Mouse (Mus musculus): ENCODE data around the gene Gpr88. TPM values are rescaled to one million over a fixed set of nuclear protein-coding genes. Genes with fewer than 3 reads are reported as not detected.
A peak's percentile ranks its signal among the peaks of the same experiment; 100 is the strongest.

Gpr88 gene
- polyA plus RNA-seq, 1 experiment, result 94.6 TPM

DNA sequence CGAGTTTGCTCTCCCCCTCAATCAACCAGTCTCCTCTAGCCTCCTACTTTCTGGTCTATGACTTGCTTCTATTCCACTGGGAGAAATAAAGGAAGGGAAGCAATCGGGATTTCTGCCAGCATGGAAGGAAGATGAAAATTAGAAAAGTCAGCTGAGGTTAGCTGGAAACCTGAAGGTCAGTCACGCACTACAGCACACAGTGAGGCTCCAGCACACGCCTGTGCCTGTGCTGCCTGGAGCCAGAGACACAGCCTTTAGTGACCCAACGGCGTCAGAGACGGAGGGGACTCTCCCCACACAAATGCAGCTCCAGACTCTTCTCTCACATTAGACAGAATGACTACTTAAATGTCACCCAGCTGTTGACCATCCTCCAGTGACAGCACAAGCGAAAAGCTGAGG is 42.6 kb downstream of the Gpr88 start:
- peaks cover 2% of the 10 kb centered on the region; the same call in 1 of the 2 replicates for H3K4me1 ChIP-seq (ENCODE audit: control insufficient read depth, insufficient read depth, low read length)
- no peak overlapping the region for H3K4me3 ChIP-seq (ENCODE audit: insufficient read depth, low read length)
- no peak overlapping the region for H3K27ac ChIP-seq (ENCODE audit: insufficient read depth, low read length)
- TF ChIP-seq CTCF (IDR thresholded peaks at IDR 0.05; ENCODE audit: extremely low read depth, insufficient read depth, low read length) (no peak), POLR2A (IDR thresholded peaks at IDR 0.05; ENCODE audit: extremely low read depth, insufficient read depth, low read length) (no peak)

- no peak overlapping the region for H3K27ac ChIP-seq (ENCODE audit: insufficient read depth, low read length)
Measured at GRCm38 (mm10) chr3:116209214-116209613, 44.1 kb downstream of the Gpr88 start.

GRCm38 (mm10) chr3:116206306-116206834 is 46.9 kb downstream of the Gpr88 start:
- TF ChIP-seq POLR2A (IDR thresholded peaks at IDR 0.05; ENCODE audit: extremely low read depth, insufficient read depth, low read length) (no peak), CTCF (IDR thresholded peaks at IDR 0.05; ENCODE audit: extremely low read depth, insufficient read depth, low read length) (no peak)
- peaks cover 3% of the 10 kb centered on the region; the same call in 1 of the 2 replicates for H3K4me1 ChIP-seq (ENCODE audit: control insufficient read depth, insufficient read depth, low read length)
- no peak overlapping the region for H3K4me3 ChIP-seq (ENCODE audit: insufficient read depth, low read length)
- no peak overlapping the region for H3K27ac ChIP-seq (ENCODE audit: insufficient read depth, low read length)

More at GRCm38 (mm10) chr3:116209214-116209613, 44.1 kb downstream of the Gpr88 start:
- Histone ChIP-seq H3K4me3 (ENCODE audit: insufficient read depth, low read length) (no peak overlapping the region), H3K4me1 (ENCODE audit: control insufficient read depth, insufficient read depth, low read length) (peaks cover 3% of the 10 kb centered on the region; the same call in 1 of the 2 replicates)
- TF ChIP-seq POLR2A (IDR thresholded peaks at IDR 0.05; ENCODE audit: extremely low read depth, insufficient read depth, low read length) (no peak), CTCF (IDR thresholded peaks at IDR 0.05; ENCODE audit: extremely low read depth, insufficient read depth, low read length) (peak; percentile 23; the same call in 1 of the 2 replicates)

DNA sequence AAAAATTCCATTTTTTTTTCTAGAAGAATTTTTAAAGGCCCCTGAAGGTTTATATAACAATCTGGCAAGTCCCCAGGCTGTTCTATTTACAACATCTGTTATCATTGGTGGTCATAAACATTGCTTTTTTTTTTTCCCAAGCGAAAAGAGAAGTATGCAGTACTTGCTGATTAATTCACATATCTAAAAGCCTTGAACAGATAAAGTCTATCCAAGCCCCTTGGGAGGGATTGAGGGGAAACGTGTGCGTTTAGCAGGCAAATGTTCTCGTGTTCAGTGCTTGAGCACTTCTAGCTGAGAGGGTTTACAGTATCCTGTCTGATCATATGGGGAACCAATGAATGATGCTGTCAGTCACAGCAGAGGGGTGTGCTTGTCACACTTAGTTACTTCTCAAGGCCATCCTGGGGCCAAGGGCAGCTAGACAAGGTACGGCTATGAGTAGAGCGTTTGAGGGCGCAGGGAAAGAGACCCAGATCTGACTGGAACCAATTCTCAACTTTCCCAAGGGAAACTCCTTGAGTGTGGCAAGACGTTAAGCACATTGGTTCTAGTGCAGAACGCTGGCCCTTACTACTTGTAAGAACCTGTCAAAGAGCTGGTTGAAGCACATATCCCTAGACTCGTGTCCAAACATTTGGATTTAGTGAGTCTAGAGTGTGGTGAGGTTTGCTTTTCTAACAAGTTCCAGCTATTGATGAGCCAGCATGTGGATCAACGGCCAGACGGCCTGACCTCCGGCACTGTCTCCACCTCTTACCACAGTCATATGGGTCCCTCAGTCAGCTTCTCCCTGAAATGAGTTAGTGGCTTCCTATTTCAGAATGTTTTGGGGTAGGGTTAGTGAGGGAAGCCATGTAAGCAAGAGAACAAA is 47.7 kb downstream of the Gpr88 start:
- Histone ChIP-seq H3K4me3 (ENCODE audit: insufficient read depth, low read length) (no peak overlapping the region), H3K4me1 (ENCODE audit: control insufficient read depth, insufficient read depth, low read length) (peaks cover 3% of the 10 kb centered on the region; the same call in 1 of the 2 replicates), H3K27ac (ENCODE audit: insufficient read depth, low read length) (no peak overlapping the region)
- no peak for TF ChIP-seq POLR2A (IDR thresholded peaks at IDR 0.05; ENCODE audit: extremely low read depth, insufficient read depth, low read length)
- no peak for TF ChIP-seq CTCF (IDR thresholded peaks at IDR 0.05; ENCODE audit: extremely low read depth, insufficient read depth, low read length)

- TF ChIP-seq POLR2A (IDR thresholded peaks at IDR 0.05; ENCODE audit: extremely low read depth, insufficient read depth, low read length) (no peak), CTCF (IDR thresholded peaks at IDR 0.05; ENCODE audit: extremely low read depth, insufficient read depth, low read length) (no peak)
Measured at GRCm38 (mm10) chr3:116204643-116205042, 48.7 kb downstream of the Gpr88 start.

DNA sequence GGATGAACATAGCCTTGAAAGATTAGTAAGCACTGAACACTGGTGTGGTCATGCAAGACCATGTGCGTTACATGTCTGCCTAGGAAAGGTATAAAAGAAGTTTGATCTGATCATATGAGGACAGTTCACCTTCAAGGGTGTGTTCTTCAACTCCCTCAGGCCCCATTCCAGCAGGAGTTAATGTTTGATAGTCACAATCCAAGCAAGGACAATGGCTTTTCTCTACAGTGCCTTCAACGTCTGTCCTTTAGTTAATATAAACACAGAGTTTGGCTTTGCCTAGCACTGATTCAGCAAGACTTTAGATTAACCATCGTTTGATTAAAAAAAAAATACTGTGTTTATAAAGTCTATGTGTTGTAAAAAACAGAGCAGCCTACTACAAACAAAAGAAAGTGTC is 49.4 kb downstream of the Gpr88 start:
- H3K4me1 ChIP-seq (ENCODE audit: control insufficient read depth, insufficient read depth, low read length), result 0 out of 2 replicates have a peak, but pooled peaks cover 1% of the 10 kb centered on the region
- TF ChIP-seq POLR2A (IDR thresholded peaks at IDR 0.05; ENCODE audit: extremely low read depth, insufficient read depth, low read length) (no peak), CTCF (IDR thresholded peaks at IDR 0.05; ENCODE audit: extremely low read depth, insufficient read depth, low read length) (no peak)
- H3K27ac ChIP-seq (ENCODE audit: insufficient read depth, low read length), result no peak overlapping the region

More at GRCm38 (mm10) chr3:116204643-116205042, 48.7 kb downstream of the Gpr88 start:
- Histone ChIP-seq H3K27ac (ENCODE audit: insufficient read depth, low read length) (no peak overlapping the region), H3K4me3 (ENCODE audit: insufficient read depth, low read length) (no peak overlapping the region), H3K4me1 (ENCODE audit: control insufficient read depth, insufficient read depth, low read length) (0 out of 2 replicates have a peak, but pooled peaks cover 1% of the 10 kb centered on the region)

DNA sequence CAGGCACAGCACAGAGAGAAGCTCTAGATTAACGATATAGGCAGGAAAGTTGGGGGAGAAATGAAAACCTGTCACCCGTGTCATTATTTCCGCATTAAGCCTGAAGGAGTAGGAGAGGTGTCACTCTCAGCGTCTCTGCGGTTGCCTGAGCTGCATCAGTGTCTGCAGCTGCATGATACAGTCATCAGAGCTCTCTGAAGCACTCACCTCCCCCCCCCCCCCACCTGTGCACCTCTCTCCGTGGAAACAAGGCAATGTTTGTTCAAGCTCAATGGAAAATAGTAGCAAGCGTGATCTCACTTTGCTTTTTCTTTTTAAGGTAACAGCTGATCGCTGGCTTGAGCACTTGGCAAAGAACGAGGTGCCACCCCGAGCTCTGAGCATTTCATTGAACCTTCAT is 53.2 kb downstream of the Gpr88 start:
- no peak for TF ChIP-seq CTCF (IDR thresholded peaks at IDR 0.05; ENCODE audit: extremely low read depth, insufficient read depth, low read length)
- no peak for TF ChIP-seq POLR2A (IDR thresholded peaks at IDR 0.05; ENCODE audit: extremely low read depth, insufficient read depth, low read length)
- H3K4me3 ChIP-seq (ENCODE audit: insufficient read depth, low read length), result no peak overlapping the region
- no peak overlapping the region for H3K27ac ChIP-seq (ENCODE audit: insufficient read depth, low read length)
- no peaks in the 10 kb centered on the region for H3K4me1 ChIP-seq (ENCODE audit: control insufficient read depth, insufficient read depth, low read length)

More for the DNA sequence above, 49.4 kb downstream of the Gpr88 start:
- no peak overlapping the region for H3K4me3 ChIP-seq (ENCODE audit: insufficient read depth, low read length)

Other genes with a start within 250 kb of the Gpr88 start
- gene Slc30a7, start 246.1 kb downstream of the Gpr88 start, polyA plus RNA-seq (2012; rRNA removed), result 12.5 and 13.1 TPM in 2 replicates
- gene Extl2, start 246.0 kb downstream of the Gpr88 start, polyA plus RNA-seq (2012; rRNA removed), result 37.8 and 38.7 TPM in 2 replicates
- gene Vcam1, start 123.8 kb downstream of the Gpr88 start, polyA plus RNA-seq (2012; rRNA removed), result 17.3 and 17.5 TPM in 2 replicates
- 2.6 and 2.9 TPM in 2 replicates for gene Cdc14a, start 170.5 kb upstream of the Gpr88 start, polyA plus RNA-seq (2012; rRNA removed)